Comparison of ENCODE assay signal across 23 mouse cellular contexts in the genomic region with DNA sequence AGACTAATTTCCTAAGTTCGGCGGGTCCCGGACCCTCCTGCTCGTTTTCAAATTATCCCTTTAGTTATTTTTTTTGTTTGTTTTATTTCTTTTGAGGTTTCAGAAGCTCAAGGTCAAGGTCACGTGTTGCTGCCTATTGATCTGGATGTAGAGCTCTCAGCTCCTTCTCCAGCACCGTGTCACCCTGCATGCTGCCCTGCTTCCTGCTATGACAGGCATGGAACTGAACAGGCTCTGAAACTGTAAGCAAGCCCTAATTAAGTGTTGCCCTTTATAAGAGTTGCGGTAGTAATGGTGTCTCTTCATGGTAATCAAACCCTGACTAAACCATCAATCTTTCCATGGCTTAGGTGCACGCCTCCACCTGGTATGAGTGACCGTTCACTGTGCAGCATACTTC.
"Had no signal": no experiment of that assay in that cellular context is flagged by ENCODE, and none has a peak within 500 bp of the region (broad histone marks: within the 10 kb centered on the region; RNA-seq: fewer than 3 reads in every experiment).

No protein-coding gene starts in this region.

- H3K27me3 ChIP-seq: heart, embryonic 13.5 days; heart, embryonic 15.5 days; hindbrain, embryonic 13.5 days; hindbrain, embryonic 15.5 days; kidney, embryonic 15.5 days; limb, embryonic 13.5 days; limb, embryonic 15.5 days; liver, embryonic 12.5 days had no signal

- DNase-seq: gastrocnemius, postnatal 14 days; gastrocnemius, postnatal 36 days; heart, adult 11 months; heart, adult 2 months; heart, postnatal 4 days; kidney, adult 11 months; kidney, adult 2 months; kidney, adult 9 months; kidney, postnatal 14 days; kidney, postnatal 36 days; layer of hippocampus, adult 9-11 months; layer of hippocampus, postnatal 36 days; left cerebral cortex, postnatal 4 days had no signal

- H3K4me3 ChIP-seq: heart, adult 2 months; heart, embryonic 13.5 days; heart, embryonic 15.5 days; hindbrain, embryonic 13.5 days; hindbrain, embryonic 15.5 days; kidney, embryonic 15.5 days; limb, embryonic 13.5 days; limb, embryonic 15.5 days; liver, embryonic 12.5 days had no signal

- H3K9me3 ChIP-seq: heart, embryonic 13.5 days; heart, embryonic 15.5 days; hindbrain, embryonic 13.5 days; hindbrain, embryonic 15.5 days; kidney, embryonic 15.5 days; limb, embryonic 13.5 days; limb, embryonic 15.5 days; liver, embryonic 12.5 days had no signal

- H3K36me3 ChIP-seq: heart, embryonic 13.5 days; heart, embryonic 15.5 days; hindbrain, embryonic 13.5 days; hindbrain, embryonic 15.5 days; kidney, embryonic 15.5 days; limb, embryonic 13.5 days; limb, embryonic 15.5 days; liver, embryonic 12.5 days had no signal

- H3K4me1 ChIP-seq: heart, embryonic 13.5 days; heart, embryonic 15.5 days; hindbrain, embryonic 13.5 days; hindbrain, embryonic 15.5 days; kidney, embryonic 15.5 days; limb, embryonic 13.5 days; limb, embryonic 15.5 days; liver, embryonic 12.5 days had no signal

- ATAC-seq: hindbrain, postnatal 0 days; intestine, embryonic 16.5 days; liver, embryonic 12.5 days had no signal
